Mouse (Mus musculus) left cerebral cortex, adult 11 months (tissue): Measurements from ENCODE around the gene Med21.

ENCODE experiments used
- DNase-seq: peaks from one replicate; pipeline ENCODE4 v3.0.0; 2022; ENCODE audit warnings: low spot score

The Med21 gene

GRCm38 (mm10) chr6:146678136-146679070 lies 36.1 kb downstream of the Med21 start:
- DNase-seq = no peak

- no peak for DNase-seq
Measured at GRCm38 (mm10) chr6:146683881-146684280, 41.5 kb downstream of the Med21 start.

- DNase-seq = no peak
Measured at GRCm38 (mm10) chr6:146685781-146686308, 43.5 kb downstream of the Med21 start.

- DNase-seq = no peak
Measured at GRCm38 (mm10) chr6:146686463-146687196, 44.3 kb downstream of the Med21 start.

GRCm38 (mm10) chr6:146688010-146688409 lies 45.7 kb downstream of the Med21 start:
- no peak for DNase-seq

GRCm38 (mm10) chr6:146688861-146689260 lies 46.5 kb downstream of the Med21 start:
- no peak for DNase-seq

GRCm38 (mm10) chr6:146697767-146698166 lies 55.4 kb downstream of the Med21 start:
- no peak for DNase-seq

GRCm38 (mm10) chr6:146698376-146698775 lies 56.0 kb downstream of the Med21 start:
- no peak for DNase-seq
